Mouse (Mus musculus): Measurements from ENCODE around the gene Olfr466. TPM values are rescaled to one million over a fixed set of nuclear protein-coding genes. Genes with fewer than 3 reads are reported as not detected.

Gene Olfr466
- total RNA-seq (2015; ENCODE audit: low replicate concordance) (not detected in 2 replicates), total RNA-seq (2017; ENCODE audit: low replicate concordance) (not detected in 2 replicates)

DNA sequence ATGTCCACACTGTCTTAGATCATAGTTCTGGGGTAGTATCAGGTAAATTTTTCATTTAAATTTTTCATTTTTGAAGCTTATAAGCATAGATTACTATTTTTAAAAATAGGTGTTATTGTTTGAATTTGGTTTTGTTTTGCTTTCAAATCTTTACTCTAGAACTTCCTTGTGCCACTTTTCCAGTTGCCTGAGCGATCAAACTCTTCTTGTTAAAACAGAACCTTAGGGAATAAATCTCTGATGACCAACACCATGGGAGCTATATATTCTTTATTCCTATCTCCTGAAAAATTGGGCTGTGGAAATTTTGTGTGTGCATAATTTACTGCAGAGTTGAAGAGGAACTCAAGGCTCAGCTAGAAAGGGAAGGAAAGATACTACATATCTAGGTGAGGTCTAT, at the start of gene Olfr466:
Gene Olfr466, plus strand, starts transcription at position 301 of the 400 bp plus-strand sequence.
- no peak for ATAC-seq (replicated peaks; ENCODE audit: low FRiP score, poor library complexity, severe bottlenecking)

DNA sequence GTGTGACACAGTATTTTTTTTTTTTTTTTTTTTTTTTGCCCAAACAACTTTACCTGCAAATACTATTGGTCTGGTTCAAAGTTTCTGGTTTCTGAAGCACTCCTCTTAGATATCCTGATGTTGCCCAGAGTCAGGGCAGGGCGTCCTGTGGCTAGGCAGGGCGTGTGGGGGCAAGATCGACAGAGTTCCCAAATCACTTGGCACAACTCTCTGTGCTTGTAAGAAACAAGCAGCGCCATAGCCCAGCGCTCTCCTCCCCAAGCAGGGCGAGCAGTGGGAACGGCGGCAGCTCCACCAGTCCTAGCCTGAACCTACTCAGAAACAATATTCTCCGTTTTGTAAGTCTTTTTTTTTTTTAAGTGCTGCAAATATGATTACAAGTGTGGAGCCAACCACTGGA, 49.4 kb upstream of the Olfr466 start:
- ATAC-seq (replicated peaks; ENCODE audit: low FRiP score, poor library complexity, severe bottlenecking): no peak

DNA sequence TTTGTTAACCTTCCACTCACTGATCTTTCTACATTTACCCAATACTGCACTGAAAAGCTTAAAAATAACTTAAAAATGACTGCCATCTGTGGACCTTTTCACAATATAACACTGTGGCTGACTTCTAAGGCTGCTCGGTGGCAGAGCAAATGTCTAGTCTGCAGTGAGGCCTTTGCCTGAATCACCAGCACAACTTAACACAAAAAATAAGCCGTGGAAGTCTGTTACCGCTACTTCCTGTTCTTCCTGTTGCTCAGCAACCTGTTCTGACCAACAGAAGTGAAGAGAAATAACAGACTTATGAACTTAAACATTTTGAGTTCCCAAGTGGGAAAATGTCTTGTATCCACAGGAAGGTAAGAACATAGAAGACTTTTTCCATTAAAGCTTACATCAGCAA, 48.8 kb upstream of the Olfr466 start:
- ATAC-seq (replicated peaks; ENCODE audit: low FRiP score, poor library complexity, severe bottlenecking): 0 out of 2 replicates have a peak, but pooled peaks have one; percentile 6

DNA sequence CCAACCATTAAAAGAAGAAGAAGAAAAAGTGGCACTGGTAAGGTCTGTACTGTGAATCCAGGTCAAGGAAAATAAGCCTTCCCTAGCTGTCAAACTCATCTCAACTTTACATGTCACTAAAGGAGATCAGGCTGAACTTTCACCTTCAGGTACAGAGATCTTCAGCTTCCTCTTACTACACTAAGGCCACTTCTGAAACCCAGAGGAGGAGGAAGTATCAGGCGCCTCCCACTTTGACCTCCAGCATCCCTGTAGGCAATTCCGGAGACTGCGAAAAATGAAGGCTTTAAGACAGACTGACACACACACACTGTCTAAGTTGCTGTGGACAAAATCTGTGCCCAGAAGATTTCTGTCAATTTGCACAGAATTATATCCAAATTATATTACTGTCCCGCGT, 38.1 kb upstream of the Olfr466 start:
- ATAC-seq (replicated peaks; ENCODE audit: low FRiP score, poor library complexity, severe bottlenecking): peak; percentile 70

DNA sequence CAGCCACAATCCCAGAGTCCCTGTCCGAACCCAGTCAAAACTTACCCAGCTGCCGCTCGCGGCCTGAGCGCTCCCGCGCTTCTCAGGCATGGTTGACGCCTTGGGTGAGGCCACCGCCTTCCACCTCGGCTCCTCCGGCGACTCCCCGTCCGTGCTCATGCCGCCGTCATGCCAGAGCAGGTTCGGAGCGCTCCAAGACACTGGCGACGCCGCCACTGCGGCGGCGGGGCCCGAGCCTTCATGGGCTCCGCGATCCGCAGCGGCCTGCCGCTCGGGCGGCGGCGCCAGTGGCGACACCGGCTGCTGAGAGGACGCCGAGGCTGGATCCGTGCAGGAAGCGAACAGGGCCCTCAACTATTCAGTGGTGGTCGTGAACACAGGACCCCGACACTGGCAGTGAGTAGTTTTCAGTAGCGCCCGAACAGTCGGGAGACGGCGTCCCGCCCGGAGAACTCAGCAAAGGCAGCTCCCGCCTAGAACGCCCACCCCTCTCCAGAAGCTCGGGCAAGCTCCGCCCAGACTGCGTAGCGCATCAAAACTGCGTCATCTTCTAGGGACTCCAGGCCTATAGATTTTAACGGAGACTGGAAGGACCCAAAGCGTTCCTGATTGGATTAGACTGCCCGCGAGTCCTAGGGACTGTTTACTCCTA, 37.5 kb upstream of the Olfr466 start, which contains the start of gene Mfsd14b:
Gene Mfsd14b, minus strand, starts transcription at position 517 of the 652 bp plus-strand sequence.
- peak; percentile 92 for ATAC-seq (replicated peaks; ENCODE audit: low FRiP score, poor library complexity, severe bottlenecking)

DNA sequence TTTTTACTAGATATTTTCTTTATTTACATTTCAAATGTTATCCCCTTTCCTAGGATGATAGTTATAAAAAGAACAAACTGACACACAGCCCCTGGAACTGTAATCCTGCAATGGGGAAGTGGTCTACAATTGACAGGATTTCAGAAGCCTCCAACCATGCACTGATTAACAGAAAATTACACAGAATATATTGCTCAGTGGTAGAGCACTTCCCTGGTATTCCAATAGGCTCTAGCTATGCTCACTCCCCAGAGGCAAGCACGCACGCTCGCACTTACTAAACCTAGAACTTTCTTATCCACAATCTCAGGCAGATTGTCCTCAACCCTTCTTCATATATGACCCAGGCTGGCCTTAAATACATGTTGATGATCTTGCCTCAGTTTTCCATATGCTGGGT, 36.8 kb upstream of the Olfr466 start:
- ATAC-seq (replicated peaks; ENCODE audit: low FRiP score, poor library complexity, severe bottlenecking): peak; percentile 15; the same call in 1 of the 2 replicates

DNA sequence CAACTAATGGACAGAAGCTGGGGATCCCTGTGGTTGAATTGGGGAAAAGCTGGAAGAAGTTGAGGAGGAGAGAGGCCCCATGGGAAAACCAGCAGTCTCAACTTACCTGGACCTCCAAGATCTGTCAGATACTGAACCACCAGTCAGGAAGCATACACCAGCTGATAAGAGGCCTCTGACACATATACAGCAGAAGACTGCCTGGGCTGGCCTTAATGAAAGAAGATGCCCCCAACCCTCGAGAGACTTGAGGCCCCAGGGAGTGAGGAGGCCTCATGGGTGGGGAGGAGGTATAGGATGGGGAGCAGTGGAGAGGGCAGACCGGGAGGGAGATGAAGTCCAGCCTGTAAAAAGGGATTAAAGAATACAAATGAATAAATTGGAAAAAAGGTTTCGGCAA, 29.1 kb upstream of the Olfr466 start:
- no peak for ATAC-seq (replicated peaks; ENCODE audit: low FRiP score, poor library complexity, severe bottlenecking)

DNA sequence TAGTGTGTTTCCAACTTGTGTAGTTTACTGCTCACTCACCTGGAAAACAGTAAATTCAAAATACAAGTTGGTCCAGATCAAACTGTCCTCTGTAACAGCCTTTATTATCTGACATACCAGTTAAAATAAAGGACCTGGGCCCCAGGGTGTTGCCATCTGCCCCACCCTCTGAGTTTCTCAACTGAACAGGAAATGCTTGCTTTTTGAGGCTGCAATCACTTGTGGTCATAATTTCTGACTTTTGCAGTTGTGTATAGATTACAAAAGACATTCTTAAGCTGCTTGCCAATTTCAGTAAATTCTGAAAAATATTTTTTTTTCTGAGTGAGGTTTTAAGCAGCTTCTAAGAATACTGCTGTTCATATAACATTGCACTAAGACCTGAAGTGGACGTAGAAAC, 27.9 kb upstream of the Olfr466 start:
- peak; percentile 70 for ATAC-seq (replicated peaks; ENCODE audit: low FRiP score, poor library complexity, severe bottlenecking)

DNA sequence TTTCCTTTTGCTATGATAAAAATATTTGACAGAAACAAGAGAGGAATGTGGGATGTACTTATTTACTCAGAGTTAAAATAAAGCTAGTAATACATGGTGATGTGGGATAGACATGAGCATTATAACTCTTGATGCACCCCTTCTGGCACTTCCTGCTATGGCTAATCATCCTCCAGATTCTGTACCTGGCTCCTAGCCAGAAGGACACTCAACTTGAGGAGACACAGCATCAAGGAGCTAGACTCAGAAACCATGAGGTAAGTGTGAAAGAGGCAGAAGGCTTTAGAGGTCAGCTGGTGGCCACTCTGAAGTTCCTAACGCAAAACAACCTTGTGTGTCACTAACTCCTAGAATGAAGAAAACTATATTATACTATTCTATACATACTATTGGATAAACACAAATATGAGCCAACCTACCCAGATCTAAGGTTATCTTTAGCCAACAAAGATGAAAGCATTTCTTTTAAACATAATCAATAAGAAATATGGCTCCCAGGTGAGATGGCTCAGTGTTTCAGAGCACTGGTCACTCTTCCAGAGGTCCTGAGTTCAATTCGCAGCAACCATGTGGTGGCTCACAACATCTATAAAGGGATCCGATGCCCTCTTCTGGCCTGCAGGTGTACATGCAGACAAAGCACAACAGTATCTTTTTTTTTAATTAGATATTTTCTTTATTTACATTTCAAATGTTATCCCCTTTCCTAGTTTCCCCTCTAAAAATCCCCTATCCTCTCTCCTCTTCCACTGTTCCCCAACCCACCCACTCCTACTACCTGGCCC, 22.8 kb upstream of the Olfr466 start:
- 0 out of 2 replicates have a peak, but pooled peaks have one; percentile 52 for ATAC-seq (replicated peaks; ENCODE audit: low FRiP score, poor library complexity, severe bottlenecking)

DNA sequence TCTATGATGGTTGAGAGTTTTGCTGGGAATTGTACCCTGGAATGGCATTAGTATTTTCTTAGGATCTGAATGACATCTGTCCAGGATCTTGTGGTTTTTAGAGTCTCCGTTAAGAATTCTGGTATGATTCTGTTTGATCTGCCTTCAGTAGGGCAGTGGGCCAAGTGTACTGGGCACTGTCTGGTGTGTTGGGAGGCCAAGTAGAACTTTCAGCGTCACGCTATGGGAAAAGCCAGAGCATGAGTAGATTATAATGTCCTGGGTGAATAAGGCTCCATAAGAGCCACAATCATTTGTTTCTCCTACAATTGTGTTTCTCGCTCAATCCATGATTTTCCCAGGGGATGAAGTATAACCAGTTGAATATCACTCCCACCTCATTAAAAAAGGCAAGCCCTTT, 12.3 kb upstream of the Olfr466 start, which contains the start of gene Olfr465-ps1:
Gene Olfr465-ps1, plus strand, starts transcription at position 301 of the 400 bp plus-strand sequence.
- ATAC-seq (replicated peaks; ENCODE audit: low FRiP score, poor library complexity, severe bottlenecking): no peak

DNA sequence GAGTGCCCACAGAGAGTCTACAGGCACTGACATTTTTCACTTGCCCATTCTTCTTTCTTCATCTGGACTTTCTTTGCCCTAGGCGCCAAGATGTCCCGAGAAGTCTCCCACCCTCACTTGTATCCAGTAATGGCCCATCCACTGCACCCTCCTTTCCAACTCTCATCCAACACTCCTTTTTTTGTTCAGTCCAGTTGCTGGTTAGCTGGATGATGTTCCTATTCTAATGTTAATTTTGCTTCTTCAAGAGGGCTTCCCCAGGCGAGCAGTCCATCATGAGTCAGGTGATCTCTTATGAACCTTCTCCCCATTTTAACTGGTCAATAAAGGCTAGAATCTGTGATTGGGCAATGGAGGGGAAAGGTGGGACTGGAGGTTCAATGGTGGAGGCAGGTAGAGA, 24.1 kb downstream of the Olfr466 start:
- no peak for ATAC-seq (replicated peaks; ENCODE audit: low FRiP score, poor library complexity, severe bottlenecking)

DNA sequence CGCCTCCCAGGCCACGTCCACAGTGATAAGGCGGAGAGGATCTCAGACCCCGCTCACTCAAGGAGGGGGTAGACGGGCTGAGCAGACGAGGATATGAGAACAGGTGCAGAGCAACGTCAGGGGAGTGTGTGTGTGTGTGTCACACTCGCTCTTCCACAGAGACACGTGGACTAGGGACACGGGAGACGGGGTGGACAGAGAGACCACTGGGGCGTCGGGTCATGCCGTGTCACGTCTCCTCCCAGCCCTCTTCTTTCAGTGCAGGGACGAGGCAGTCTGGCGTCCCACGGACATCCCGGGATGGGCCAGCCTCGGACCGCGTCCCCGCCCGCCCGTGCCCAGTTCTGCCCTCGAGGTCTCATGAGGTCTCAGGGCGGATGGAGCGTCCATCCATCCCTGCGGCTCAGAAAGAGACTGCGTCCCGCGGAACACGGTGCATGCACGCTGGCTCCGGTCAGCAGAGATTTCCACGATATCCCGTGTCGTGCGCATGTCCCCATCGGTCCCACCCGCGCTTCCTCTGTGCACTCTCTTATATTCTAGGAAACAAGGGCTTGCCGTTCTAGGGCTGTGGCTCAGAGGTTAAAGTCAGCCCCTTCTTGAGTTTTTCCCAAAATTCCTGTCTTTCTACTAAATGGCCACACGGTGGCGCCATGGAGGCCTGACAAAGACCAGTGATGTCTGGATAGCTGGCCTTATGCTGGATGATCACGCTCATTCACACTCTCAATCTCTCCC, 25.9 kb downstream of the Olfr466 start:
- no peak; the same call in 1 of the 2 replicates for ATAC-seq (replicated peaks; ENCODE audit: low FRiP score, poor library complexity, severe bottlenecking)

DNA sequence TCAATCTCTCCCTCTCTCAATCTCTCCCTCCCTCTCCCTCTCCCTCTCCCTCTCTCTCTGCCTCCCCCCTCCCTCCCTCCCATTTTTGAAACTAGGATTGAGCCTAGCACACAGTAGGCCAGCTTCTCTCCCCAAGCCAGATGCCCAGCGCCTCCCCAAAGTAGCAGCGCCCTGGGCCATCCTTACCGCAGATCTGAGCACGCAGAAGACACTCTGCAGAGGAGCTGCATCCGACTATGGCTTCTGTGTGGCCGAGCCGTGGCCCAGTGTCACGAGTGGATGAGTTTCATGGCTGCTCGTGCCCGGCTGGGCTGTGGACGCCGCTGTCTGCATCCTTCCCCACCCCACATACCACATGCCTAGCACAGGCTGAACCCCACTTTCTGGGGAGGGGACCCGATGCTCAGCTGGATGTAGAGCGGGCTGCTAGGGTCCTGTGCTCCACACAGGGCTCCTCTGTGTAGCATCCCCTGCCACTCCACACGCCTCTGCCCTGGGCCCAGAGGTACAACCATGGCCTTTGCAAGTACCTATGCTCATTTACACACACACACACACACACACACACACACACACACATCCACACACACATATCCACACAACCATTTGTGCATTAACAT, 26.5 kb downstream of the Olfr466 start:
- no peak for ATAC-seq (replicated peaks; ENCODE audit: low FRiP score, poor library complexity, severe bottlenecking)

DNA sequence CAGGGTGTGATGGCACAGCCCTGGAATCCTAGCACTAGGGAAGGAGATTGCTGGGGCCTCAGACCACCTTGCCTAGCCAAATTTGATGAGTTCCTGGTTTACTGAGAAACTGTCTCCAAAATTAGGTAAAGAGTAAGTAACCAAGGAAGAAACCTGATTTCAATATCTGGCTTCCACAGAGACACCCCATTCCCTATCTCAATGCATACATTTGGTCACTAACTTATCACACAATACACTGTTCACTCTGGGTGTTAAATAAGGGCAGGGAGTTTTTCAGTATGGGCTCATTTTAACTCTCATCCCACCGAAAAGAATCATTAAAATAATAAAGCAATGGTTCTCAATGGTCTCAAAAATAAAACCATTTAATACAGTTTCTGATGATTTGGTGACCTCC, 50.6 kb downstream of the Olfr466 start:
- no peak for ATAC-seq (replicated peaks; ENCODE audit: low FRiP score, poor library complexity, severe bottlenecking)

Other genes starting within 250 kb of the Olfr466 start
- not detected in 2 replicates for gene Cntnap3, start 246.3 kb upstream of the Olfr466 start, total RNA-seq (2015; ENCODE audit: low replicate concordance)
- gene Cntnap3, start 246.3 kb upstream of the Olfr466 start, total RNA-seq (2017; ENCODE audit: low replicate concordance): not detected in 2 replicates
- gene Spata31, start 232.8 kb upstream of the Olfr466 start, total RNA-seq (2015; ENCODE audit: low replicate concordance): not detected in 2 replicates
- not detected in 2 replicates for gene Spata31, start 232.8 kb upstream of the Olfr466 start, total RNA-seq (2017; ENCODE audit: low replicate concordance)
- not detected in 2 replicates for gene Spata31d1c, start 117.2 kb upstream of the Olfr466 start, total RNA-seq (2015; ENCODE audit: low replicate concordance)
- gene Spata31d1c, start 117.2 kb upstream of the Olfr466 start, total RNA-seq (2017; ENCODE audit: low replicate concordance): not detected in 2 replicates
- gene Prss47, start 97.5 kb upstream of the Olfr466 start, total RNA-seq (2015; ENCODE audit: low replicate concordance): not detected in 2 replicates
- gene Prss47, start 97.5 kb upstream of the Olfr466 start, total RNA-seq (2017; ENCODE audit: low replicate concordance): not detected in 2 replicates
- 41.4 and 42.3 TPM in 2 replicates for gene Mfsd14b, start 37.3 kb upstream of the Olfr466 start, total RNA-seq (2015; ENCODE audit: low replicate concordance)
- gene Mfsd14b, start 37.3 kb upstream of the Olfr466 start, total RNA-seq (2017; ENCODE audit: low replicate concordance): 44.0 and 54.0 TPM in 2 replicates
- not detected in 2 replicates for gene Olfr465-ps1, start 12.2 kb upstream of the Olfr466 start, total RNA-seq (2015; ENCODE audit: low replicate concordance)
- gene Olfr465-ps1, start 12.2 kb upstream of the Olfr466 start, total RNA-seq (2017; ENCODE audit: low replicate concordance): not detected in 2 replicates
- not detected in 2 replicates for gene Nlrp4f, start 55.7 kb downstream of the Olfr466 start, total RNA-seq (2015; ENCODE audit: low replicate concordance)
- gene Nlrp4f, start 55.7 kb downstream of the Olfr466 start, total RNA-seq (2017; ENCODE audit: low replicate concordance): not detected in 2 replicates
- not detected in 2 replicates for gene Gm10775, start 109.3 kb downstream of the Olfr466 start, total RNA-seq (2015; ENCODE audit: low replicate concordance)
- gene Gm10775, start 109.3 kb downstream of the Olfr466 start, total RNA-seq (2017; ENCODE audit: low replicate concordance): not detected in 2 replicates
- gene Zfp369, start 128.6 kb downstream of the Olfr466 start, total RNA-seq (2015; ENCODE audit: low replicate concordance): 11.5 and 23.9 TPM in 2 replicates
- gene Zfp369, start 128.6 kb downstream of the Olfr466 start, total RNA-seq (2017; ENCODE audit: low replicate concordance): 7.4 and 15.5 TPM in 2 replicates

Measured in erythroid progenitor cell, adult 5-6 weeks (primary cell).